Mouse (Mus musculus) ovary, postnatal 10 days (tissue): ENCODE data around the gene Tamm41.

Experiments used
- DNase-seq: peaks from one replicate; pipeline ENCODE4 v3.0.0; 2022; ENCODE audit warnings: low spot score

Gene Tamm41

DNA sequence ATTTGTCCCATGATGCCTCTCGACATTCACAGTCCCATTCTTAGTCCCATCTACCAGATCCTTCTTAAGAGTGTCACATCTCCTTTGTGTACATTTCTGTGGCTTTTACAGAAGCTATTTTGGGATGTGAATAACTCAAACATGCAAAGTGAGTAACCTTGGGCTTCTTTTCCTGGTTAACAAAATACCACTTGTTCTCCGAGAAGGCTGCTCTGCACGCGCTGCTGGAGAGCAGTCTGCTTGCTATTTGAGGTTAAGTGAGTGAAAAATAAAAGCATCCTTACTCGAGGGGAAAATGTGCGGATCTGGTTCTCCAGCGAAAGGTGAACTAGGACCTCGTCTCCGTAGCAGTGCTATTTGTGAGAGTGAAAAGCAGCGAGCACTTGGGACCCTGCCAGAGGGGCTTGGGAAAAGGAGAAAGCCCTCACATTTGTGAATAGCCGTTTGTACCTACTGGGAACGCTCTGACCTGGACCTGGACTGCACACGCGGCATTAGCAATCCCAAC, 10.1 kb downstream of the Tamm41 start:
- no peak for DNase-seq

DNA sequence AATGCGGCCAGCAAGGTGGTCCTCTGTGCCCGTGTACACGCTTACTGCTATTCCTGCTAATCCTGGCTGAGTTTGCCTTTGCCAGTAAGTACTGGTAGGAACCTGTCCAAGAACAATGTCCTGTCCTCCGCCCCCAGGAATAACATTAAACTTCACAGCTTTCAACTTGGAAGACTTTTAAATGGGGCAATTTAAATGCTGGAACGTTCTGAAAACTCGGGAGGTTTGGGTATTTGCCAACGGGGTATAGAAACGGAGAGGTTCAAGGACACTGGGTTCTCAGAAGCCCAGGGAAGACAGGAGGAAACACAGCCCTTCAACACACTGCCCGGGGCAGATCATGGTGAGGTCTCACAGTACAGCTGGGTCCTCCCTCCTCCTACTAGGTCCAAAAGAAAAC, 14.8 kb downstream of the Tamm41 start:
- DNase-seq, result no peak

DNA sequence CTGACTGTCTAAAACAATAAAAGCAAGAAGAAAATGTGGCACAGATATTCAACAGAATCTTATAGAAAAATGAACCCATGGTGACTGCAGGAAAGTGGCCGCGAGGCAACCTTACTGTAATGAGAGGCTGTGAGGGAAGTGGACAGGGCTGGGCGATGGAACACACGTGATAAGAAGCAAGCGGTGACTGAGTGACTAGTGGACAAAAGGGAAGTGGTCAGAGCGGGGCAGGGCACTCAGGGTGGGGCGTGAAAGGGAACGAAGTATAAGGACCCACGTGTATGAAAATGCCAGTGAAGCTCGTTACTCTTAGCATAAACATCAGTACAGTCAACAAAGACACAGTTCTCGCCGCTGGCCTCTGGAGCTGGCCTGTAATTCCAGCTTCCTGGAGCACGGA, 22.2 kb downstream of the Tamm41 start:
- DNase-seq, result no peak

DNA sequence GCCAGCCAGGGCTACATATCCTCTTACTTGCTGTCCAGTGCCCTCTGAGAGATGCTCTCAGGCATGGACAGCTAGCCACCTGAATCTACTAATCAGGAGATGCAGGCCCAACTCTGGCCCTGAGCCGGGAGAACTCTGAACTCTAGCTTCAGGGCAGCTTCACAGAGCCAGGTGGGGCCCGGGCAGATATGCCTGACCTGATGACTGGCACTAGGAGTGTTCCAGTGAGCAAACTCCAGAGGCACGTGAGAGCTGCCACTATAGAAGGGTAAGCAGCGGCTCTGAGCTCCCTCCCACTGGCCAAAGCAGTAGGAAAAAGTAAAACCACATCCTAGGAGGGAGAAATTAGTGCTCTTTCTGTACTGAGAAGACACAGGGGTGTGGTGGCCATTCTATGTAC, 24.1 kb downstream of the Tamm41 start:
- DNase-seq, result no peak

DNA sequence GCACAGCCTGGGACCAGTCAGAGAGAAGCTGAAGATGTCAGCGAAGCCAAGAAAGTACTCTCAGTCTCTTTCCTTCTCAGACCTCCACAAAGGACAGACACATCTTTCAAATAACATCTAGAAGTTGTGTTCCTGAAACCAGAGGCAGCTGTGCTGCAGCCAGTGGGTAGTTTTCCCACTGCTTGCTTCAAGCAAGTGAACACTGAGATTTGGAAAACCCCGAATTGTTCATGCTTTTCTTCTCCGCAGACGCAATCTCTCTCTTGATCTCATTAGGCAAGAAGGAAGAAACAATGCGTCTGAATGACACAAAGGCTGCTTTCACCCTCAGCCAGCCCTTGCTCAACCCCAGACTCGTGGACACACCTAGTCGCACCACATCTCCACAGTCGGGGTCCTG, 25.9 kb downstream of the Tamm41 start:
- no peak for DNase-seq

DNA sequence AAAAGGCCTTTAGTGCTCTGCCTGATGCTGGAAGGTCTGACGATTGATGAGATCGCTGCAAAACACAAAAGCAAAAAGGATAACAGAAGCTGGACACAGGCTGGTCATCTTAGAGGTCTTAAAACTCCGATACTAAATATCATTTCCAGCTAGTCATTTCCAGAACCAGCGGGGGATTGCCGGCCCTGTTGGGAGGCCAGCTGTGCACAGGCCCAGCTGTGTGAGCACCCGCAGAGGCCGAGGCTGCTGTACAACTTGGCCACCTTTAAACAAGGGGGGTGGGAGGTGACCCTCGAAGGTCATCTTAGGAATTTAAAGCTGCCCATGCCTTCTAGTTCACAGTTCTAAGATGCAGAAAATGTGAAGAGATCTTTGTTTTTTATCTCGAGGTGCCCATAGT, 26.9 kb downstream of the Tamm41 start:
- DNase-seq, result no peak

DNA sequence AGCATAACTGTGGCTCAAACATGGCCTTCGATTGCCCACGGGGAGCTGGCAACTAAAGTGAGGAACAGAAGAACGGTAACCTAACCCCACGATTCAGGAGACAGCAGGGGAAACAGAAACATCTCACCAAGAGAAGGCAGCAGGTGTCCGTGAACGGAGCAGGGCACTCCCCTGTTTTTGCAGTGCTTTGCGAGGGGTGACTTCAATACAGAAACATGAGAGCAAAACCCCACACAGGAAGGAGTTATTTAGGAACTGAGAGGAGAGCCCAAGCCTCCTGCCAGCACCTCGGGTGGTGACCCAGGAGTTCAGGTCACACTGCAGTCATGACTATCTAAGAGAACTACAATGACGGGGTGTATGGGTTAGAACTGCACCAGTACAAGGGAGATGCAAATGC, 27.4 kb downstream of the Tamm41 start:
- no peak for DNase-seq

DNA sequence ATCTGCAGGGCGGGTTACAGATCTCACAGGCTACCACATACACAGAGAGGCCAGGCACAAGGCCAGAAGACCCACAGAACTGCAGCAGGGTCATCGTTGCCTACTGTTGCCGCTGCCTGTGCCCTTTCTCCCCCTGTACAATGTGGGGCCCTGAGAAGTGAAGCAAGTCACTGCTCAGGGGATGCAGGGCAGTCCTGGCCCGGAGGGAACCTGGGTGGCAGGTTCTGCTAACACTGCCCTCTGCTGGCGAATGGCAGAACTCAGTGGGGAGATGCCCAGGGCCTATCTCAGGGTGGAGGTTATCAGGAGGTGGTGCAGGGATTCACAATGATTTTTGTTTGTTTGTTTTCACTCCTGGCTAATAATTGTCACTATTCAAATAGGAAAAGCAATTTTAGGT, 29.9 kb downstream of the Tamm41 start:
- DNase-seq, result peak; percentile 68

DNA sequence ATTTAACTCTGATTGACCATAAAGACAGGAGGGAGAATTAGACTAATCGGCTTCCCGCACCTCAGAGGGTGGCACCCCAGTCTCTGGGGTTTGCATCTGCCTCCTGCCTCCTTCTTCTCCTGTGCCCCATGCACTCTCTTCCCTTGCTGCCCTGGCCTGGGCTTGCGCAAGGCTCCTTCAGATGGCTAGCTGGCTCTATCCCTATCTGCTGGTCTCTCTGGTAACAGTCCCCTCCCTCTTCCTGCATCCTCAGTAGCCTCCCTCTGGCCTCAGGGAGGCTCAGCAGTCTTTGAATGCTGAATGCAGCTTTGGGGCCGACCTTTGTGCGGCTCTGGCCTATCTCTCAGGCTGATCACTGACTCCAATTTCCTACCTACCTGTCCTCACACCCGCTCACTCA, 30.7 kb downstream of the Tamm41 start:
- DNase-seq, result no peak

DNA sequence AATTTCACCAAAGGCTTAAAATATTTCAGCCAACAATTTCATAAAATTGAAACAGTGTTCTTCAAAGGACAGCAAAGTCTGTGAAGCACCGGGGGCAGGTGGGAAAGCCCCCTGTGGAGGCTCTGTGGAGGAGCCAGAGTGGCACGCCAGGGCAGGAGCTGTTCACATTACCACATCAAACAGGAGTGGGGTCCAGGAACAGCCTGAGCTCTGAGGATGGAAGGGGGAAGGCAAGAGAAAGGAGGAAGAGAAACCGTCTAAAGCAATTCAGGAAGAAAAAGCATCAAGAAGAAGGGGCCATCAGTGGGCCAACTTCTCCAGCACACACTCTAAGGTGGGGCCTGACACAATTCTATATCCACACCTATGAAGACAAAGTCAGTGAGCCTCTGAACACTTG, 31.6 kb downstream of the Tamm41 start:
- DNase-seq, result no peak

DNA sequence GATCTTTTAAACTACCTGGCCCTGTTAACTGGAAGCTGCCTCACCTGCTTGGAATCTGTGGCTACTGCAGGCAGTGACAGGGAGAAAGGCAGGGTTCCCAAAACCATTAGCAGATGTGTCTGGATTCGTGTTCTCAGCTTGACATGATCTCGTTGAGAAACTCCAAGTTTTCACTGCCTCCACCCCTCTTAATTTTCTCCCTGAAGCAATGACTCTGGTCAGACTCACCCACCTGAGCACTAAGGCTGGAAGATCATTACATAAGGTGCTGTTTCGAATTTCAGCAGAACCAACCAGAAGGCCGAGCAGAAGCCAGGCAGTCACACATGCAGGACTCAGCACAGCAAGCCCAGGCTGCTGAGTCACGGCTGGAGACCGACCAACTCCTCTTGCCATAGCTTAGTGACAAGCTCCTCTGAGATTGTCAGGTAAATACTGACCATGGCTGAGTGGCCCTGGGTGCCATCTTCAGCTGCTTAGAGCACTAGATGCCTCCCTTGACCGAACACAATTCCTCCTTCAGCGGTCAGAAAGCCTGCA, 32.3 kb downstream of the Tamm41 start:
- no peak for DNase-seq

DNA sequence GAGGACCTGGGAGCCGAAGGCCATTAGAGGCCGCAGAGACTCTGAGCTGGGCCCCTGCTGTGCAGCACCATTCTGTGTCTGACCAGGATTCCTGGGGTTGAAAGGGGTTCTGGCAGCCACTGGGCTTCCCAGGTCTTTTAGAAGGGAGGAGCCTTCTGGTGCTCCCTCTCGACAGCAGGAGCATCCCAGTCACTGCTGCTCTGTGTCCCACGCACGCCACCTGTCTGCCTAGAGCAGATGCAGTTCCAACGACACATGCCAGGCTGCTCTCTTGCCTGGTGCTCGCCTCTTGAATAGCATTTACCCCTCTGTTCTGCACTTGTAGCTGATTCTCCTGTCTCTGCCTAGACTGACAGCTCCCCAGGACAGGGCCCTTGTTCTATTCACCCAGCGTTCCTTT, 33.0 kb downstream of the Tamm41 start:
- no peak for DNase-seq

DNA sequence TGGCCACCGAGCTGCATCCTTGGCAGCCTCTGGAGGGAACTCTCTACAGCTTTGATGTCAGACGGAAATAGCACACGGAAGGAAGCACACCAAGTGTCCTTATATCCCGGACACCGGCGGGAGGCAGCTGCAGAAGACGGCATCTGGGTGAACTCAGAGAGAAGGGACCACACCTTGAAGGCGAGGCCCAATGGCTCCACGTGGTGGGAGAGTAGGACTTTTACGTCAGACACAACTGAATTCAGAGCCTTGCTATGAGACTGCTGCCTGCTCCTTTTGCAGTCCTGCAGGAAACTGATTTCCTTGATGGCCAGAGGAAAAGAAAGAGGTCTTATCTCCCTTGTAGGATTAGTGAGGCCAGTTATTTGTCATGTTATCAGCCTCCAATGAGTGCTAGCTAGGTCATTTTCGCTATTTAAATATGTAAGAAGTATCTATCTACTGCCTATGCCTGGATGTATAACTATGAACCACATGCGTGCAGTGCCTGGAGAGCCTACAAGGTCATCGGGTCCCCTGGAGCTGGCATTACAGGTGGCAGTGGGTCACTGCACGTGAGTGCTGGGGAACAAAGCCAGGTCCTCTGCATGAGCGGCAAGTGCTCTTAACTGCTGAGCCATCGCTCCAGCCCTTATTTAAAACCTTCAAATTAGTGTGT, 39.2 kb downstream of the Tamm41 start:
- no peak for DNase-seq

DNA sequence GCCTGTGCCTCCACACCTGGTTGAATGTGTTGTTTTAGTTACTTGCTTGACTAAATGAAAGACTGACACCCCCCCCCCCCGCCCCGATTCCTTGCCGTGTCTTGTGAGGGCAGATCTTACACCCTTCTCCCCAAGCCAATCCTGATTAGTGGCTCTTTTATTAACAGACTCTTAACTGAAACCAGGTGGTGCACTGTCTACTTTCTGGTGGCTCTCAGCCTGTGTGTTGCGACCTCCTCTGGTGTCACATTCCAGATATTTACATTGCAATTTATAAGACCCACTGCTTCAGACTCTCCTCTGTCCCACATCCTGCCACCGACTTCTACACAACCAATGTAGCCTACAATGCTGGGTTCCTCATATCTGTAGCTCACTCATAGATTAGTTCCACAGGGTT, 40.2 kb downstream of the Tamm41 start:
- no peak for DNase-seq

DNA sequence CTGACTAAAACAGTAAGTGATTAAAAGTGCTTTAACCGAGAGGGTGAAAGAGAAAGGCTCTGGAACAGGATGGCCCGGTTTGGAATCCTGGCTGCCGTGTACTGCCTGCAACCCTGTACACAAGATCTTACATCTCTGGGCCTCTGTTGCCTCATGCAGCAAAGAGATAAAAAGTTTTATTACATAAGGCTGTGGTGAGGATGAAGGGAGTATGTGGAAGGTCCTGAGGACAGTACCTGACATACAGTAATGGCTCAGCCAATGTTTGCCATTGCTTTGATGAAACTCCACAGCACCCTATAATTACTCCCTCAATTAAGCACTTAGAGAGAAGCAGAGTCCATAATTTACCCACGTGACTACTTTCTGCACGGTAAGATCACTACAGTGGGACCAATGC, 40.8 kb downstream of the Tamm41 start:
- DNase-seq, result no peak

DNA sequence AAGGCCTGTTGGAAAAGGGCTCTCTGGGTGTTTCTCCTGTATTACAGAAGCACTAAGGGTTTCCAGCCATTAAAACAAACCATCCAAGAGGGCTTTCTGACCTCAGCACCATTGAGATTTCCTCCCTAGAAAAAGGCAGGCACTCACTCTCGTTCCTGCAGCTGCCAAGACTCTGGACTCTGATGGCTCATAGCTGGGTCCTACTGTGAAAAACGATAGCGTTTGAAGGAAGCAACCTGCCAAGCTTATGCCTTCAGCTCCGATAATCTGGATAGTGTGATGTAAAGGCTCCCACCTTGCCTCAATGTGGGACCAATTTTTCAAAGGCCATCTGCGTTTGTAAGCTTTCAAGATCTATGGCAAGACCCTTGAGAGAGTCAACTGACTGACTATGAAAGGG, 43.6 kb downstream of the Tamm41 start:
- no peak for DNase-seq

DNA sequence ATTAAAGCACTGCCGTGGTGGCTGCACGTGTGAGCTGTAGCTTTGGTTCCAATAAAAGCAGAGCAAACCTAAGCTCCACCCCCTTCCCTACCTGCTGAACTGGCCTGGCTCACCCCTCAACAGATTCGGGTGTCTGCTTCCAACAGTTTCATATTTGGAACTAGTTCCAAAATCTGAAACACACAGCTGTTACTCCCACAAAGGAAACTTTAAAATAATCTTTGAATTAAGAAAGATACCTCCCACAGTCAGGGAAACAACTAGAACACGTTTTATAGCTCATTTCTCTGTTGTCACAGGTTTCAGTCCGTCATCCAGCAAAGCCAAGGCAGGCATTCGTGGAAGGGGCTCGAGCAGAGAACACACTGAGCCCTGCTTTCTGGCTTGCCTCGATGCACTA, 44.0 kb downstream of the Tamm41 start:
- no peak for DNase-seq

DNA sequence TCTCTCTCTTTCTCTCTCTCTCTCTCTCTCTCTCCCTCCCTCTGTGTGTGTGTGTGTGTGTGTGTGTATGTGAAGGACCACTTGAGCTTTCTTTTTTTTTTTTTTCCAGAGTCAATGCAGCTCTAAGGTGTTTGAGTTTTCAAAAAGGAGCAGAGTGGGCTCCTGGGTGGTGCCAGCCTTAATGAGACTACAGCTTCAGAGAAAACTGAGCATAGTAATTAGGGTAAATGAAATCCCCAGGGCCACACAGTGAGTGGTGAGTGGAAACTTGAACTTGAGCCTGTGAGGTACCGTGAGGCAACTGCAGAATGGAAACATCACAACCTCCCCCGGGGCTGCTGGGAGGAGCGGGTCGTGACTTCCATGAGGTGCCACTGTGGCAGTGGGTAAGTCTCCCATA, 45.8 kb downstream of the Tamm41 start:
- no peak for DNase-seq

DNA sequence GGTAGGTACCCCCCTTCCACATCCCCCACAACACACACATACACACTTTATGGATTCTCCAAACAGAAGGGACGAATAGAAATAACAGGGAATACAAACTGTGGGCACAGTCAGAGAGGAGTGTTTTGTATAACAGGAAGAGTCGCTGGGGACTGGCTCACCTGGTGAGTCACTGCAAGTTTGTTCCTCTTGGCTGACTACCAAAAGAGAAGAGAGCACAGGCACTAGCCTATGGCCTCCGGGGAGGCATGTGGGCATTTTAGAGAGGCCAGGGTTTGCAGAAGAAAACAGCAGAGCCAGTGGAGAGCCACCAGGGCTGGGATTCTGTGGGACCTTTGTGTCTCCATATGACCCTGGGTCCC, 49.1 kb downstream of the Tamm41 start:
- DNase-seq, result no peak

DNA sequence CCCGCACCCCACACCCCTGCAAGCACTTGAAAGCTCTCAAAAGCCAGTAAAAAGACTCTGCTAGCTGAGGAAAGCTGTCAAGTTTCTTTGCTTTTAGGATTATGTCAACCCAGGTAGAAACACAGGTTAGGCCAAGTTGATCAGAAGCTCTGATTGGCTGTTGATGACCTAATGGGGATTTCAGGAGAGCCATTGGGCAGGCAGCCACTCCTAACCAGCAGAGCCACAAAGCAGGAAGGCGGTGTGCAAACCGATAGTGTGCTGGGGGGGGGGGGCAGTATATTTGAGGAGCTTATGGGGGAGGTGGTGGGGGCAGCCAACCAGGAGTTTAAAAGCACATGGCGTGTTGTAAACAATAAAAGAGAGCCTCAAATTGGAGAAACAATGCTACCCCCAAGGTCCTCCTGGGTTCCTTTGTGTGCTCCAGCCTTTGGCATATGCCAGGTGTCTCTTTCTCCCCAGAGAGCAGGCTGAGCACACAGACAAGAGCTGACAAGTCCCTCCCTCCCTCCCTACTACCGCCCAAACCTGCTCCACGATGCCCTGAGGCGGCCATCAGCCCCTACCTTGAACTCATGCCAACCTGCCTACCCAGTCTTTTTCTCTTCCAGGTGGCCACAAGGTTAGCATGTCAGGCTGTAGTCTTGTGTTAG, 49.6 kb downstream of the Tamm41 start:
- DNase-seq, result no peak

DNA sequence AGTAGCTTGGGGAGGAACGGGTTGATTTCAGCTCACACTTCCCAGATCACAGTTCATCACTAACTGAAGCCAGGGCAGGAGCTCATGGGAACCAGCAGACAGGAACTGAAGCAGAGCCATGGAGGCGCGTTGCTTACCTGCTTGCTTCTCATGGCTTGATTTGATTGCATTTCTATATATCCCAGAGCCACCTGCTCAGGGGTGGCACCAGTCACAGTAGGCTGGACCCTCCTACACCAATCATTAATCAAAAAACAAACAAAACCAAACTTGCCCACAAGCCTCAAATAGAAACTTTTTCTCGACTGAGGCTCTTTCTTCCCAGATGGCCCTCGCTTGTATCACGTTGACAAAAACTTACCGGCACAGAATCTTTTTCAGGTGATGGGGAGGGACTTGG, 55.0 kb downstream of the Tamm41 start:
- DNase-seq, result no peak

DNA sequence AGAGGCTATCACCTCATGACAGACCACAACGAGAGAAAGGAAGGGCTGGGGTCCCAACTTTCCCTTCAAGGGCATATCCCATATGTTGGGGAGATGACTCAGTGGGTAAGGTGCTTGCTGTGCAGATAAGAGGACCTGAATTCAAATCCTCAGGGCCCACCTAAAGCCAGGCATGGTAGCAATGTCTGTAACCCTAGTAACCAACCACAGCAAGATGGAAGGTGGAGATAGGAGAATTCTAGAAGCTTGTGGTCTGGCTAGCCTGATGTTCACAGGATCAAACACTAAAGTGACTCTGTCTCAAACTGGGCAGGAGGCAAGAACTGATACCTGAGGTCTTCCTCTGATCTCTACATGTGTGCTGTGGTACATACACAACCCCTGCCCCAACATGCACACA, 58.0 kb downstream of the Tamm41 start:
- DNase-seq, result no peak

DNA sequence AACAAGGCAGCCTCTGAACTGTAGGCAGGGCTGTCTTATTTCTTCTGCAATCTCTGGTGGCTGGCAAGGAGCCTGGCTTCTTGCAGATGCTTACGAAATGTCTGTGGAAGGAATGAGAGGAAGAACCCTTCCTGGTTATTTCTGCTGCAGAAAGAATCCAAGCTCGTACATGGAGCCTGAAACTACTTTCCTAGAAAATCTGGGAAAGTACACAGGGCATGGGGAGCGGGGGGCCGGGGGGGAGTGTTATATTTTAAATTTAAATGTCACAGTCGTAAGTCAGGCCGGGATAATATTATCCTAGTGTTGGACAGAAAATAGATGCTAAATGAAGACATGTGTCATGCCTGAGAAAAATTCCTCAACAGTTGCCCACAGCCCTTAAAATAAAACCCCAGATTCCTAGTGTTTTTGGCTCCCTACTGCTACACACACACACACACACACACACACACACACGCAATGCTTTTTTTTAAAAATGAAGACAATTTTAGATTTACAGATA, 60.7 kb downstream of the Tamm41 start:
- no peak for DNase-seq

DNA sequence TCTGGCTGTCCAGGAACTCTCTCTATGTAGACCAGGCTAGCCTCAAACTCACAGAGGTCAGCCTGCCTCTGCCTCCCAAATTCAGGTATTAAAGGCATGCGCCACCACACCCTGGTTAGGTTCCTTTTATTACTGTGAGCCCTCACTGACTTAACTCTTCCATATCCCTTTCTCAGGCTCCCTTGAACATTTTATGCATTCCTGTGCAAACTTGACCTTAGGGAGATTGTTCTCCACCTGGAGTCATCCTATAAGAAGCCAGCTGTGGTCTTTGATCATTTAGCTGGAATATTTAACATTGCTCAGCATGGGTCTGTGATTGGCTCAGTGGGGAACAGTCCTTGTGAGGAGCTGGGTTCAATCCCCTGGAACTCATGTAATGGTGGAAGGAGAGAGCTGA, 63.3 kb downstream of the Tamm41 start:
- no peak for DNase-seq
